Mouse (Mus musculus) kidney, embryonic 15.5 days (tissue): Measurements from ENCODE around the gene Parp3. TPM values are rescaled to one million over a fixed set of nuclear protein-coding genes. Genes with fewer than 3 reads are reported as not detected.

Experiments used
- ATAC-seq: fragments of 200-750 bp; cut with Nextera tagmentation; replicated peaks from 2 replicates; pipeline ENCODE4 v1.8.0; 2017; ENCODE audit warnings: moderate TSS enrichment; ENCODE audit not compliant: low FRiP score
- H3K27ac ChIP-seq: fragments of 300-500 bp; sonication (generic); 2 replicates; pipeline ENCODE4 v1.5.1; 2015; ENCODE audit warnings: mild to moderate bottlenecking, inconsistent platforms
- H3K27me3 ChIP-seq: fragments of 300-500 bp; sonication (generic); 2 replicates; pipeline ENCODE4 v1.6.1; 2015; ENCODE audit warnings: inconsistent platforms
- H3K36me3 ChIP-seq: fragments of 300-500 bp; sonication (generic); 2 replicates; pipeline ENCODE4 v1.6.1; 2015; ENCODE audit warnings: inconsistent platforms
- H3K4me1 ChIP-seq: fragments of 300-500 bp; sonication (generic); 2 replicates; pipeline ENCODE4 v1.6.1; 2015; ENCODE audit warnings: inconsistent platforms
- H3K4me2 ChIP-seq: fragments of 300-500 bp; sonication (generic); 2 replicates; pipeline ENCODE4 v1.6.1; 2015; ENCODE audit warnings: moderate library complexity, mild to moderate bottlenecking, inconsistent platforms
- H3K4me3 ChIP-seq: fragments of 300-500 bp; sonication (generic); replicated peaks from 2 replicates; pipeline ENCODE4 v1.5.1; 2015; ENCODE audit warnings: mild to moderate bottlenecking, inconsistent platforms
- H3K9ac ChIP-seq: fragments of 300-500 bp; sonication (generic); 2 replicates; pipeline ENCODE4 v1.6.1; 2015; ENCODE audit warnings: mild to moderate bottlenecking, inconsistent platforms
- H3K9me3 ChIP-seq: fragments of 300-500 bp; sonication (generic); replicated peaks from 2 replicates; pipeline ENCODE4 v1.6.1; 2016; ENCODE audit warnings: inconsistent platforms
- WGBS: fragments of 180-500 bp; shearing (Covaris S2); methylation state at CpG from one replicate; pipeline ENCODE4 v1.1.7; 2015; ENCODE audit warnings: mixed read lengths; 5-methylcytosine and 5-hydroxymethylcytosine counted together
- polyA plus RNA-seq: library from polyadenylated mRNA; unstranded; fragments of >200 nt; fragmentation: Nextera tagmentation; extraction: Ambion mirVana; gene quantifications from 2 replicates; pipeline ENCODE4 v1.2.1, GENCODE M21; 2015

Parp3 gene
- polyA plus RNA-seq, 1 experiment from 2014 or later = 4.3 TPM

DNA sequence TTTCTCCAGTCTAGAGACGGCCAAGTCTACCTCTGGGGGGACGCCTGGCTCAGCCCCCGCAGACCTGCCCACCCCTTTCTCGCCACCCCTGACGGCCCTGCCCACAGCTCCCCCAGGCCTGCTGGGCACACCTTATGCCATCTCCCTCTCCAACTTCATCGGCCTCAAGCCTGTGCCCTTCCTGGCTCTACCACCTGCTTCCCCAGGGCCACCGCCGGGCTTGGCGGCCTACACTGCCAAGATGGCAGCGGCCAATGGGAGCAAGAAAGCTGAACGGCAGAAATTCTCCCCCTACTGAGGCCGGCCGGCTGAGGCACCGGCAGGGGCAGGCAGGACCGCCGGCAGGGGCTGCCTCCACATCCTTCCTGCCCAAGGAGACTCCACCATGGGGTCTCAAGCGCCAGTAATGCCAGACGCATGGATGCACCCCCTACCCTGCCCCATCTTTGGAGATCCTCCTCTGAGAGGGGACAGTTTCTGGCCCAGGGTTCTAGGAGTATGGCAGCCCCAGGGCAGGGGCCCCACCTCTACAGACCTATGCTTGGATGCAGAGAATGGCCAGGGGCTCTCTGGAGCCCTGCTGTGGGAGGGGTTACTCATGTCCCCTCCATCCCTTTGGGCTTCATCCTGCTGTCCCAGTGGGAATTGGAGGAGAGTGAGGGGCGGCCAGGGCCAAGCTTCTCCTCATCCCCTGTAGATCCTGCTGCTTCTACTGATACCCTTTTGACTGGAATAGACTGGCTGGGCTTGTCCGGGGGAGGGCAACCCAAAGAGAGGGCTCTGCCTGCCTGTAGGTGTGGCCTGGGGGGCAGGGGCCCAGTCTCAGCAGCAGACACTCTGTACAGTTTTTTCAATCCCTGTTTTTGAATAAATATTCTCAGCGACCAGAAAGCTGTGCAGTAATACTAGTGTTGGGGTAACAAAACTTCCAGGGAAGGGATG is 13.4 kb downstream of the Parp3 start:
- Histone ChIP-seq H3K27me3 (peaks cover 6% of the 10 kb centered on the region; the same call in 1 of the 2 replicates), H3K4me3 (no peak overlapping the region), H3K27ac (no peak overlapping the region), H3K4me1 (peaks cover 60% of the 10 kb centered on the region), H3K9me3 (no peaks in the 10 kb centered on the region), H3K4me2 (no peak overlapping the region), H3K9ac (no peak overlapping the region), H3K36me3 (peaks cover 42% of the 10 kb centered on the region)
- ATAC-seq = no peak
- WGBS = 77% methylated on average over 21 of the region's 21 CpGs

DNA sequence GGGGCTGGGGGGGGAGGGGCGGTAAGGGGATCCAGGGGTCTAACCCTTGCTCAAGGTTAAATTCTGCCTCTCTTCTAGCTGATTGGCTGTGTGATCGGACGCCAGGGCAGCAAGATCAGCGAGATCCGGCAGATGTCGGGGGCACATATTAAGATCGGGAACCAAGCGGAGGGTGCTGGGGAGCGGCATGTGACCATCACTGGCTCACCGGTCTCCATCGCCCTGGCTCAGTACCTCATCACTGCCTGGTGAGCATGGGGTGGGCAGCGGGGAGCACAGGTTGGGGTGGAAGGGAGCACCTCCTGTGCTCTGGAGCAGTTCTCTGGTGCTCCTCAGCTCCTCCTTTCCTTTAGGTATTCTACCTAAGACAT is 14.3 kb downstream of the Parp3 start:
- no peak overlapping the region for H3K4me3 ChIP-seq
- H3K27ac ChIP-seq = no peak overlapping the region
- 94% methylated on average over 12 of the region's 12 CpGs for WGBS
- no peak overlapping the region for H3K9ac ChIP-seq
- peaks cover 69% of the 10 kb centered on the region for H3K4me1 ChIP-seq
- ATAC-seq = no peak
- no peaks in the 10 kb centered on the region for H3K9me3 ChIP-seq
- peaks cover 42% of the 10 kb centered on the region for H3K36me3 ChIP-seq
- no peak overlapping the region for H3K4me2 ChIP-seq
- peaks cover 6% of the 10 kb centered on the region; the same call in 1 of the 2 replicates for H3K27me3 ChIP-seq

GRCm38 (mm10) chr9:106461641-106462429 is 14.9 kb downstream of the Parp3 start:
- H3K4me3 ChIP-seq = no peak overlapping the region
- no peaks in the 10 kb centered on the region for H3K9me3 ChIP-seq
- H3K27me3 ChIP-seq = peaks cover 6% of the 10 kb centered on the region; the same call in 1 of the 2 replicates
- H3K9ac ChIP-seq = no peak overlapping the region
- H3K36me3 ChIP-seq = peaks cover 42% of the 10 kb centered on the region
- peaks cover 74% of the 10 kb centered on the region for H3K4me1 ChIP-seq
- no peak for ATAC-seq
- no peak overlapping the region for H3K4me2 ChIP-seq
- no peak overlapping the region for H3K27ac ChIP-seq
- WGBS = 79% methylated on average over 16 of the region's 16 CpGs

DNA sequence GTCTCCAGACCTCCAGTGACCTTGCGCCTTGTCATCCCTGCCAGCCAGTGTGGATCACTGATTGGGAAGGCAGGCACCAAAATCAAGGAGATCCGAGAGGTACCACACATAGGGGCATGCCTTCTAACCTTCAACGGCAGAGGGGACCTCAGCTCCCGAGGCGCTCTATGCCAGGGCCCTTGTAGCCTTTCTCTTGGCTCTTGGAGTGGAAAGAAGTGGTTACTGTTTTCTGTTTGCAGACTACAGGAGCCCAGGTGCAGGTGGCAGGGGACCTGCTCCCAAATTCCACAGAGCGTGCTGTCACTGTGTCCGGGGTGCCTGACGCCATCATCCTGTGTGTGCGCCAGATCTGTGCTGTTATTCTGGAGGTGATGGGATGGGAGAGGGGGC is 15.7 kb downstream of the Parp3 start:
- H3K36me3 ChIP-seq = peaks cover 42% of the 10 kb centered on the region
- no peaks in the 10 kb centered on the region for H3K9me3 ChIP-seq
- WGBS = 73% methylated on average over 9 of the region's 9 CpGs
- H3K4me1 ChIP-seq = peaks cover 82% of the 10 kb centered on the region
- no peak overlapping the region for H3K9ac ChIP-seq
- H3K27ac ChIP-seq = peak overlapping the region; percentile 64; the same call in 1 of the 2 replicates
- no peak overlapping the region for H3K4me3 ChIP-seq
- peaks cover 4% of the 10 kb centered on the region; the same call in 1 of the 2 replicates for H3K27me3 ChIP-seq
- H3K4me2 ChIP-seq = no peak overlapping the region
- ATAC-seq = no peak

DNA sequence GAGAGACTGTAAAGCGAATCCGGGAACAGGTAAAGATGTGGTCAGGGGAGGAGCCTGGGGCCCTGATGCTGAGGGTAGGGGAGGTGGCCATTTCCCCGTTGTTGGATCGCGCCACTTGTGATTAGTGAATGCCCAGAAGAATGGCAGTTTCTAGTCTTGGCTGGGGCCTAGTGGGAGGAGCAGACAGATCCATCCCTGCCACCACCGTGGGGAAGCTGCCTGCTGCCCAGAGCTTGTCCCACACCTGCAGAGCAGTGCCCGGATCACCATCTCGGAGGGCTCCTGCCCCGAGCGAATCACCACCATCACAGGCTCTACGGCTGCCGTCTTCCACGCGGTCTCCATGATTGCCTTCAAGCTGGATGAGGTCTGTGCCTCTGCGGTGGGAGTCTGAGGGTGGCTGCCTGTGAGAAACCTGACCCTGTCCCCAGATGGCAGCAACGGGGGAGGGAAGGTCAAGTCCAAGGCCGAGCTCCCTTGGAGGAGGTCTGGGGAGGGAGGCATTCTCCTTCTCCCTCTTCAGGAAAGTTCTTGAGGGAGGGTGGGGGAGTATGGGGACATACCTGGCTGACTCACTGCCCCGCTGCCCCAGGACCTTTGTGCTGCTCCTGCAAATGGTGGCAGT is 16.2 kb downstream of the Parp3 start:
- H3K9me3 ChIP-seq = no peaks in the 10 kb centered on the region
- no peak overlapping the region for H3K9ac ChIP-seq
- H3K4me2 ChIP-seq = peak overlapping the region; percentile 12; the same call in 1 of the 2 replicates
- H3K4me1 ChIP-seq = peaks cover 82% of the 10 kb centered on the region
- ATAC-seq = no peak
- H3K36me3 ChIP-seq = peaks cover 42% of the 10 kb centered on the region
- no peak overlapping the region for H3K4me3 ChIP-seq
- 58% methylated on average over 18 of the region's 18 CpGs for WGBS
- H3K27me3 ChIP-seq = no peaks in the 10 kb centered on the region
- H3K27ac ChIP-seq = peak overlapping the region; percentile 64

- Histone ChIP-seq H3K4me1 (peaks cover 82% of the 10 kb centered on the region), H3K27ac (peak overlapping the region; percentile 64; the same call in 1 of the 2 replicates)
- no peak for ATAC-seq
These were observed 16.8 kb downstream of the Parp3 start for GRCm38 (mm10) chr9:106459946-106460345.

GRCm38 (mm10) chr9:106457920-106458319 is 18.8 kb downstream of the Parp3 start:
- H3K27ac ChIP-seq = no peak overlapping the region
- H3K27me3 ChIP-seq = no peaks in the 10 kb centered on the region
- H3K9me3 ChIP-seq = no peaks in the 10 kb centered on the region
- no peak overlapping the region for H3K4me3 ChIP-seq
- peaks cover 77% of the 10 kb centered on the region for H3K4me1 ChIP-seq
- no peak for ATAC-seq
- H3K9ac ChIP-seq = no peak overlapping the region
- peaks cover 29% of the 10 kb centered on the region for H3K36me3 ChIP-seq
- no peak overlapping the region for H3K4me2 ChIP-seq
- WGBS = 68% methylated on average over 5 of the region's 5 CpGs

More at GRCm38 (mm10) chr9:106459946-106460345, 16.8 kb downstream of the Parp3 start:
- Histone ChIP-seq H3K4me2 (peak overlapping the region; percentile 12; the same call in 1 of the 2 replicates), H3K9me3 (no peaks in the 10 kb centered on the region), H3K36me3 (peaks cover 42% of the 10 kb centered on the region), H3K9ac (no peak overlapping the region), H3K27me3 (no peaks in the 10 kb centered on the region), H3K4me3 (no peak overlapping the region)
- WGBS = 49% methylated on average over 15 of the region's 15 CpGs

- Histone ChIP-seq H3K36me3 (peaks cover 23% of the 10 kb centered on the region), H3K27ac (peak overlapping the region; percentile 98), H3K4me3 (peak overlapping the region; percentile 82), H3K9me3 (no peaks in the 10 kb centered on the region), H3K4me1 (peaks cover 83% of the 10 kb centered on the region), H3K4me2 (peak overlapping the region; percentile 97), H3K27me3 (no peaks in the 10 kb centered on the region), H3K9ac (peak overlapping the region; percentile 35; the same call in 1 of the 2 replicates)
- 43% methylated on average over 9 of the region's 9 CpGs for WGBS
- no peak for ATAC-seq
These were observed 19.6 kb downstream of the Parp3 start for GRCm38 (mm10) chr9:106457163-106457559.

- Histone ChIP-seq H3K9ac (peak overlapping the region; percentile 35), H3K4me1 (peaks cover 88% of the 10 kb centered on the region), H3K9me3 (no peaks in the 10 kb centered on the region), H3K27ac (peak overlapping the region; percentile 98), H3K4me2 (peak overlapping the region; percentile 97), H3K4me3 (peak overlapping the region; percentile 82), H3K27me3 (no peaks in the 10 kb centered on the region), H3K36me3 (peaks cover 17% of the 10 kb centered on the region)
- ATAC-seq = peak; percentile 10; the same call in 1 of the 2 replicates
- 32% methylated on average over 15 of the region's 15 CpGs for WGBS
These were observed 20.2 kb downstream of the Parp3 start for GRCm38 (mm10) chr9:106456325-106457162.

GRCm38 (mm10) chr9:106454888-106455681 is 21.7 kb downstream of the Parp3 start:
- Histone ChIP-seq H3K27ac (peak overlapping the region; percentile 98), H3K27me3 (no peaks in the 10 kb centered on the region), H3K4me1 (peaks cover 92% of the 10 kb centered on the region), H3K4me3 (peak overlapping the region; percentile 82), H3K36me3 (peaks cover 4% of the 10 kb centered on the region), H3K4me2 (peak overlapping the region; percentile 97), H3K9ac (peak overlapping the region; percentile 85), H3K9me3 (no peaks in the 10 kb centered on the region)
- ATAC-seq = peak; percentile 19
- WGBS = 5% methylated on average over 17 of the region's 17 CpGs
